Mouse (Mus musculus): ENCODE results near the gene Cluap1. TPM values are rescaled to one million over a fixed set of nuclear protein-coding genes. Genes with fewer than 3 reads are reported as not detected.

The Cluap1 gene
- polyA plus RNA-seq, 1 experiment, result 10.1 TPM

DNA sequence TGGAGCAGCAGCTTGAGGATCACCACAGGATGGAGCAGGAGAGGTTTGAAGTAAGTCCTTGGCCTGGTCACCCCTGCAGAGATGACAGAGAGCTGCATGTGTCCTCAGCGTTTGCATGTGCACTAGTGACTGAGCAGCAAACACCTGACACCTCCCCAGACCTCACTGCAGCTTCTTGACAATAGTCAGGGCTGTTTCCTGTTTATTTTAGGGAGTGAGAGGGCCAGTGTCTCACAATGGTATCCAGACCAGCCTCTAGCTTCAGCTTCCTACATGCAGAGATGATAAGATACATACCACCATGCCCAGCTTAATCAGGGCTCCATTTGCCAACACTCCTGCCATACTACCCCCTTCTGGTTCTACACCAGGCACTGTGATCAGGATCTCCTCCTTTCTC lies 20.0 kb downstream of the Cluap1 start:
- no peak overlapping the region for H3K4me3 ChIP-seq
- no peak overlapping the region for H3ac ChIP-seq (ENCODE audit: control insufficient read depth, insufficient read length)
- peaks cover 10% of the 10 kb centered on the region for H3K36me3 ChIP-seq (ENCODE audit: control insufficient read depth, insufficient read depth)
- no peaks in the 10 kb centered on the region for H3K79me2 ChIP-seq (ENCODE audit: control insufficient read depth, insufficient read depth)
- no peak overlapping the region for H3K4me2 ChIP-seq (ENCODE audit: low read depth)
- H3K27me3 ChIP-seq (ENCODE audit: control insufficient read depth, insufficient read depth, insufficient read length), result no peaks in the 10 kb centered on the region
- TF ChIP-seq MYOG (IDR thresholded peaks at IDR 0.05; ENCODE audit: control insufficient read depth in 1 of 3, insufficient read depth in 1 of 3, insufficient read length in 2 of 3, low read depth in 2 of 3), result no peak
- no peak for TF ChIP-seq E2F4 (IDR thresholded peaks at IDR 0.05; ENCODE audit: insufficient read depth)
- no peak for TF ChIP-seq CEBPB (IDR thresholded peaks at IDR 0.05; ENCODE audit: insufficient read depth, poor library complexity, severe bottlenecking)
- TF ChIP-seq POLR2A (IDR thresholded peaks at IDR 0.05; ENCODE audit: insufficient read length, low read depth), result no peak
- no peak for TF ChIP-seq SRF (IDR thresholded peaks at IDR 0.05; ENCODE audit: control insufficient read depth, insufficient read length, low read depth)
- TF ChIP-seq MAX (IDR thresholded peaks at IDR 0.05; ENCODE audit: low read depth), result no peak
- no peak for TF ChIP-seq TCF3 (IDR thresholded peaks at IDR 0.05; ENCODE audit: insufficient read length, low read depth)
- TF ChIP-seq MYOD1 (IDR thresholded peaks at IDR 0.05; ENCODE audit: control insufficient read depth in 1 of 3, insufficient read length in 2 of 3, low read depth in 2 of 3), result no peak
- TF ChIP-seq REST (IDR thresholded peaks at IDR 0.05; ENCODE audit: insufficient read depth, insufficient read length), result no peak
- TF ChIP-seq USF1 (IDR thresholded peaks at IDR 0.05; ENCODE audit: low read depth), result no peak
- TF ChIP-seq POLR2AphosphoS2 (IDR thresholded peaks at IDR 0.05; ENCODE audit: insufficient read length, low read depth), result no peak
- no peak for TF ChIP-seq TCF12 (IDR thresholded peaks at IDR 0.05; ENCODE audit: insufficient read depth, poor library complexity, severe bottlenecking)

DNA sequence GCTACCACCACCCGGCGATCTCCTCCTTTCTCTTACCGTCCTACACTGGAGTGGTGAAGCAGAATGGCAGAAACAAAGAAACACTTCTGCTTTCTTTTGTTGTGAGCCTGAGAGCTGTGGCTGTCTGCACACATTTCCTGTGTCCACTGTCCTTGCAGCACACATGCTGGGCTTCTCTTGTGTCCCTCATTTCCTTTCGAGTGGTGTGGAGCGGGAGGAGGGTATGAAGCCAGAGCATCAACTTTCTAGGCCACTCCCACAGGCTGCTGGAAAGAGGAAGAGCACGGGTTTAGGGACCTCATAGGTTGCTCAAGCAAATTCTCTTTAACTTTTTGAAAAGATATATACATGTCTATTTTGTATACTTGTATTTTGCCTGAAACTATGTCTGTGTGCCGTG lies 20.6 kb downstream of the Cluap1 start:
- Histone ChIP-seq H3K27me3 (ENCODE audit: control insufficient read depth, insufficient read depth, insufficient read length) (no peaks in the 10 kb centered on the region), H3ac (ENCODE audit: control insufficient read depth, insufficient read length) (no peak overlapping the region), H3K36me3 (ENCODE audit: control insufficient read depth, insufficient read depth) (peaks cover 10% of the 10 kb centered on the region), H3K79me2 (ENCODE audit: control insufficient read depth, insufficient read depth) (no peaks in the 10 kb centered on the region), H3K4me2 (ENCODE audit: low read depth) (no peak overlapping the region), H3K4me3 (no peak overlapping the region)
- no peak for TF ChIP-seq E2F4 (IDR thresholded peaks at IDR 0.05; ENCODE audit: insufficient read depth)
- no peak for TF ChIP-seq TCF3 (IDR thresholded peaks at IDR 0.05; ENCODE audit: insufficient read length, low read depth)
- no peak for TF ChIP-seq USF1 (IDR thresholded peaks at IDR 0.05; ENCODE audit: low read depth)
- no peak for TF ChIP-seq POLR2AphosphoS2 (IDR thresholded peaks at IDR 0.05; ENCODE audit: insufficient read length, low read depth)
- TF ChIP-seq MAX (IDR thresholded peaks at IDR 0.05; ENCODE audit: low read depth), result no peak
- no peak for TF ChIP-seq POLR2A (IDR thresholded peaks at IDR 0.05; ENCODE audit: insufficient read length, low read depth)
- no peak for TF ChIP-seq MYOD1 (IDR thresholded peaks at IDR 0.05; ENCODE audit: control insufficient read depth in 1 of 3, insufficient read length in 2 of 3, low read depth in 2 of 3)
- no peak for TF ChIP-seq MYOG (IDR thresholded peaks at IDR 0.05; ENCODE audit: control insufficient read depth in 1 of 3, insufficient read depth in 1 of 3, insufficient read length in 2 of 3, low read depth in 2 of 3)
- TF ChIP-seq SRF (IDR thresholded peaks at IDR 0.05; ENCODE audit: control insufficient read depth, insufficient read length, low read depth), result no peak
- no peak for TF ChIP-seq CEBPB (IDR thresholded peaks at IDR 0.05; ENCODE audit: insufficient read depth, poor library complexity, severe bottlenecking)
- no peak for TF ChIP-seq TCF12 (IDR thresholded peaks at IDR 0.05; ENCODE audit: insufficient read depth, poor library complexity, severe bottlenecking)
- TF ChIP-seq REST (IDR thresholded peaks at IDR 0.05; ENCODE audit: insufficient read depth, insufficient read length), result no peak

DNA sequence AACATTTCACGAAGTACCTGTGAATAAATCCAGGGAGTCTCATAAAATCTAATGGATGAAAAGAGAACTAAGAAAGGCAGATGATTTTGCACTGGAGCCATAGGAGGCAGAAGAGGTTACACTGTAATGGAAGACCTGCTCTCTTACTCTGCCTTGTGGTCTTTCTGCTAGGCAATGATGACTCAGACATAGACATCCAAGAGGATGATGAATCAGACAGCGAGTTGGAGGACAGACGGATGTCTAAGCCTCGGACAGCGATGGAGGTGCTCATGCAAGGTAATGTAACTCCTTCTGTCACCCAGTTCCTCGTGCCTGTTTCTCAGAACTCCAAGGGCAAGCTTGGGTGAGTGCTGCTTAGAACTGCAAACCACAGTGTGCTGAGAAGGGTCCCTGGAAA lies 24.9 kb downstream of the Cluap1 start:
- TF ChIP-seq REST (IDR thresholded peaks at IDR 0.05; ENCODE audit: insufficient read depth, insufficient read length), result no peak
- TF ChIP-seq CEBPB (IDR thresholded peaks at IDR 0.05; ENCODE audit: insufficient read depth, poor library complexity, severe bottlenecking), result 0 out of 2 replicates have a peak, but pooled peaks have one; percentile 47
- Histone ChIP-seq H3K4me3 (no peak overlapping the region), H3K79me2 (ENCODE audit: control insufficient read depth, insufficient read depth) (no peaks in the 10 kb centered on the region), H3ac (ENCODE audit: control insufficient read depth, insufficient read length) (no peak overlapping the region), H3K4me2 (ENCODE audit: low read depth) (no peak overlapping the region), H3K27me3 (ENCODE audit: control insufficient read depth, insufficient read depth, insufficient read length) (no peaks in the 10 kb centered on the region), H3K36me3 (ENCODE audit: control insufficient read depth, insufficient read depth) (peaks cover 9% of the 10 kb centered on the region)

DNA sequence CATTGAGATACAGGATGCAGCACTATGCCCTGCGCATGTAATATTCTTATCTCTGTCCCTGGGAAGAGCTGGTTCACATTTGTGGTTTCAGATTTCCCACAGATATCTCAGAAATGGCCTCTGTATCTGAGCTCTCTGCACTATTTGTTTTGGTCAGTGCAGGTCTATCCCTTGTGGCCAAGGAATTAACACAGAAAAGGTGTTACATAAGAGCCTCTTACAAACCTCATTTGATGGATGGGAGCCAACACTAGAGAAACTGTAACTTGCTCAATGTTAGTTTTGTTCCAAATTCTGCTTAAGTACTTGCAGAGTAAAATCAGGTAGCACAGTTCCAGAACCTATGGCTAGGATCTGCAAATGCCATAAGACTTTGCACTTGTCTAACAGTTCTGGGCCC lies 25.5 kb downstream of the Cluap1 start:
- H3K4me3 ChIP-seq, result no peak overlapping the region
- H3K36me3 ChIP-seq (ENCODE audit: control insufficient read depth, insufficient read depth), result peaks cover 9% of the 10 kb centered on the region
- no peak overlapping the region for H3K4me2 ChIP-seq (ENCODE audit: low read depth)
- no peaks in the 10 kb centered on the region for H3K27me3 ChIP-seq (ENCODE audit: control insufficient read depth, insufficient read depth, insufficient read length)
- TF ChIP-seq TCF3 (IDR thresholded peaks at IDR 0.05; ENCODE audit: insufficient read length, low read depth) (no peak), USF1 (IDR thresholded peaks at IDR 0.05; ENCODE audit: low read depth) (no peak), CEBPB (IDR thresholded peaks at IDR 0.05; ENCODE audit: insufficient read depth, poor library complexity, severe bottlenecking) (no peak), SRF (IDR thresholded peaks at IDR 0.05; ENCODE audit: control insufficient read depth, insufficient read length, low read depth) (no peak), MYOG (IDR thresholded peaks at IDR 0.05; ENCODE audit: control insufficient read depth in 1 of 3, insufficient read depth in 1 of 3, insufficient read length in 2 of 3, low read depth in 2 of 3) (no peak), POLR2A (IDR thresholded peaks at IDR 0.05; ENCODE audit: insufficient read length, low read depth) (no peak), MYOD1 (IDR thresholded peaks at IDR 0.05; ENCODE audit: control insufficient read depth in 1 of 3, insufficient read length in 2 of 3, low read depth in 2 of 3) (no peak), POLR2AphosphoS2 (IDR thresholded peaks at IDR 0.05; ENCODE audit: insufficient read length, low read depth) (no peak)
- H3ac ChIP-seq (ENCODE audit: control insufficient read depth, insufficient read length), result no peak overlapping the region
- no peaks in the 10 kb centered on the region for H3K79me2 ChIP-seq (ENCODE audit: control insufficient read depth, insufficient read depth)

DNA sequence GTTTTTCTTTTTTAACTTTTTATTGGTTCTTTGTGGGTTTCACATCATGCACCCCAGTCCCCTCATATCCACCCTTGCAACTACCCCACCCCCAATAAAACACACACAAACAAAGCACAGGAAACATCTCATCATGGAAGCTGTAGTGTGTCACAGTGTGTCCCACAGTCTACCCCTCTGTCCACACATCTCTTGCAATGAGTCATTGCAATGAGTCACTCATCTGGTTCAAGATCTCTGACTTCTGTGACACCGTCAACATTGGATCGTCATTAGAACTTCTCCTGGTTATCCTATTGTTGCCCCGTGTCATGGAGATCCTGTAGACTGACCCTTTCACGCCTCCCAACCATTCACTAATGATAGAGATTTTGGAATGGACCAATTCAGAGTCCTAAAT lies 26.1 kb downstream of the Cluap1 start:
- TF ChIP-seq CEBPB (IDR thresholded peaks at IDR 0.05; ENCODE audit: insufficient read depth, poor library complexity, severe bottlenecking) (no peak), POLR2A (IDR thresholded peaks at IDR 0.05; ENCODE audit: insufficient read length, low read depth) (no peak), REST (IDR thresholded peaks at IDR 0.05; ENCODE audit: insufficient read depth, insufficient read length) (no peak), E2F4 (IDR thresholded peaks at IDR 0.05; ENCODE audit: insufficient read depth) (no peak), SRF (IDR thresholded peaks at IDR 0.05; ENCODE audit: control insufficient read depth, insufficient read length, low read depth) (no peak), MYOG (IDR thresholded peaks at IDR 0.05; ENCODE audit: control insufficient read depth in 1 of 3, insufficient read depth in 1 of 3, insufficient read length in 2 of 3, low read depth in 2 of 3) (no peak), MAX (IDR thresholded peaks at IDR 0.05; ENCODE audit: low read depth) (no peak), TCF12 (IDR thresholded peaks at IDR 0.05; ENCODE audit: insufficient read depth, poor library complexity, severe bottlenecking) (no peak)
- no peaks in the 10 kb centered on the region for H3K79me2 ChIP-seq (ENCODE audit: control insufficient read depth, insufficient read depth)
- H3K4me3 ChIP-seq, result no peak overlapping the region
- peaks cover 9% of the 10 kb centered on the region for H3K36me3 ChIP-seq (ENCODE audit: control insufficient read depth, insufficient read depth)
- H3K4me2 ChIP-seq (ENCODE audit: low read depth), result no peak overlapping the region
- H3ac ChIP-seq (ENCODE audit: control insufficient read depth, insufficient read length), result no peak overlapping the region
- H3K27me3 ChIP-seq (ENCODE audit: control insufficient read depth, insufficient read depth, insufficient read length), result no peaks in the 10 kb centered on the region

Measured in myocyte (in vitro differentiated cells).